Mouse (Mus musculus): ENCODE data around the gene Itk. TPM values are rescaled to one million over a fixed set of nuclear protein-coding genes. Genes with fewer than 3 reads are reported as not detected.
A peak's percentile ranks its signal among the peaks of the same experiment; 100 is the strongest.

Itk gene
- polyA plus RNA-seq, 1 experiment from 2014 or later: 0.22 TPM

DNA sequence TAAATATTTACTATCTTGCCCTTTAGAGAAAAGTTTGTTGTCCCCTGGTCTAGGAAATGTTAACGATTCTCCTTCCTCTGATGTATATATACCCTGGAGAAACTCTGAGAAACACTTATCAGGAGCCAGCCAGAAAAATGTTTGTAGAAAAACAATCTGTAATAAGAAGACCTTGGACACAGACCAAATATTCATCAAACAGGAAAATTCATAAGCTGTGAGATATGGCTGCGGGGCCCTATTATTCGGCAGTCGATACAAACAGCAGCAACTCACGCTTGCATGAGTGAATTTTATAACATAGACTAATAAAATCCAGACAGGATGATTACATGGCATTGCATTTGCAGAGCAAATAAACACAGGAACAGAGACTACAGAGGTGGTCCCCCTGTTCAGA lies 29.5 kb upstream of the Itk start:
- no peaks in the 10 kb centered on the region for H3K27me3 ChIP-seq (ENCODE audit: control insufficient read depth, insufficient read depth, low read length)
- H3K4me1 ChIP-seq (ENCODE audit: control insufficient read depth, insufficient read depth, low read length): no peaks in the 10 kb centered on the region
- no peak overlapping the region for H3K4me2 ChIP-seq (replicated peaks; ENCODE audit: low read depth, low read length)
- H3K4me3 ChIP-seq (ENCODE audit: low read depth, low read length): no peak overlapping the region
- no peak for ATAC-seq (ENCODE audit: insufficient number of reproducible peaks, insufficient read depth, low FRiP score, low read depth)
- H3K9me3 ChIP-seq (ENCODE audit: control insufficient read depth, low read depth, low read length): no peaks in the 10 kb centered on the region
- WGBS: 76% methylated on average over 5 of the region's 5 CpGs
- H3K9ac ChIP-seq (replicated peaks; ENCODE audit: low read depth, low read length): no peak overlapping the region
- no peaks in the 10 kb centered on the region for H3K36me3 ChIP-seq (ENCODE audit: control insufficient read depth, insufficient read depth, low read length)
- no peak overlapping the region for H3K27ac ChIP-seq (ENCODE audit: low read length)

DNA sequence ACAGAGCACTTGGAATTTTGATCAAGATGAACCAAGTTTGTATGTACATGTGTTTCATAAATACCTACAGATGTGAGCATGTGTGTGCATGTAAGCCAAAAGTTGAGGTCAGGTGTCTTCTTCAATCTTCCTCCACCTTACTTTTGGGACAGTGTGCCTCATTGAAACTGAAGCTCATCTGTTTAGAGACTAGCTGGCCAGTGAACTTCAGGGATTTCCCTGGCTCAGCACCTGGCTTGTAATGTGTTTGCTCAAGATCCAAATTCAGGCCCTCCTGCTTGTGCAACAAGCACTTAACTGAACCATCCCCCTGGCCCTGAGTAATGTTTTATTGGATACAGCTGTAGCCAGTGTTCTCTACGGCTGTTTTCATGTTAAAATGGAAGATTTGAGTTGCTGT lies 29.1 kb upstream of the Itk start:
- H3K27me3 ChIP-seq (ENCODE audit: control insufficient read depth, insufficient read depth, low read length): no peaks in the 10 kb centered on the region
- no peaks in the 10 kb centered on the region for H3K9me3 ChIP-seq (ENCODE audit: control insufficient read depth, low read depth, low read length)
- ATAC-seq (ENCODE audit: insufficient number of reproducible peaks, insufficient read depth, low FRiP score, low read depth): no peak
- H3K27ac ChIP-seq (ENCODE audit: low read length): no peak overlapping the region
- no peak overlapping the region for H3K4me3 ChIP-seq (ENCODE audit: low read depth, low read length)
- H3K9ac ChIP-seq (replicated peaks; ENCODE audit: low read depth, low read length): no peak overlapping the region
- no peaks in the 10 kb centered on the region for H3K4me1 ChIP-seq (ENCODE audit: control insufficient read depth, insufficient read depth, low read length)
- no peak overlapping the region for H3K4me2 ChIP-seq (replicated peaks; ENCODE audit: low read depth, low read length)
- no peaks in the 10 kb centered on the region for H3K36me3 ChIP-seq (ENCODE audit: control insufficient read depth, insufficient read depth, low read length)
- 43% methylated on average over 1 of the region's 1 CpGs for WGBS

DNA sequence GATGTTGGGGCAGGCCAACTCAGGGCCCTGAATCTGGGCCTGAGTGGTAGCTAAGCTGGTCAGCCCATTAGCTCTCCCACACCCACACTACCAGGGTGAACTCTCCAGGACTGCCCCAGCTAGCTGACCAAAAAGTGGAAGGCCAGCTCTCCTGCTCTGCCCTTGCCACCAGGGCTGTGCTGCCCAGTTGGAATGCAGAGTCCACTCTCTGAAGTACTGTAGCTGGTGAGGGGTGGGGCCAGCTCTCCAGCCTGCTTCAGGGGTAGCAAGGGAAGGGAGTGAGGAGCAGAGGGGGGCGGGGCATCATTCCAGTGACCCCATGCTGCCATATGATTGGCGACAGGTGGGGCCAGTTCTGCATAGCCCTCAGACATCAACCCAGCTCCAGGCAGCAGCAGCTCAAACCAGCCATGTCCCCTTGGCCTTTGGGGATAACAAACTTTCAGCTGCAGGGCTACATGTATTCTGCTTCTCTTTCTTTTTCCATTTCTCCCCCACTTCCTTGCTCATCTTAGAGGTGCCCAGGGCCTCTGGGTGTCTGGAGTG lies 20.8 kb upstream of the Itk start:
- Histone ChIP-seq H3K9ac (replicated peaks; ENCODE audit: low read depth, low read length) (no peak overlapping the region), H3K36me3 (ENCODE audit: control insufficient read depth, insufficient read depth, low read length) (no peaks in the 10 kb centered on the region), H3K27me3 (ENCODE audit: control insufficient read depth, insufficient read depth, low read length) (no peaks in the 10 kb centered on the region), H3K4me2 (replicated peaks; ENCODE audit: low read depth, low read length) (no peak overlapping the region), H3K4me3 (ENCODE audit: low read depth, low read length) (no peak overlapping the region), H3K9me3 (ENCODE audit: control insufficient read depth, low read depth, low read length) (no peaks in the 10 kb centered on the region), H3K27ac (ENCODE audit: low read length) (no peak overlapping the region), H3K4me1 (ENCODE audit: control insufficient read depth, insufficient read depth, low read length) (no peaks in the 10 kb centered on the region)
- peak; percentile 42; the same call in 1 of the 2 replicates for ATAC-seq (ENCODE audit: insufficient number of reproducible peaks, insufficient read depth, low FRiP score, low read depth)
- 58% methylated on average over 2 of the region's 2 CpGs for WGBS

DNA sequence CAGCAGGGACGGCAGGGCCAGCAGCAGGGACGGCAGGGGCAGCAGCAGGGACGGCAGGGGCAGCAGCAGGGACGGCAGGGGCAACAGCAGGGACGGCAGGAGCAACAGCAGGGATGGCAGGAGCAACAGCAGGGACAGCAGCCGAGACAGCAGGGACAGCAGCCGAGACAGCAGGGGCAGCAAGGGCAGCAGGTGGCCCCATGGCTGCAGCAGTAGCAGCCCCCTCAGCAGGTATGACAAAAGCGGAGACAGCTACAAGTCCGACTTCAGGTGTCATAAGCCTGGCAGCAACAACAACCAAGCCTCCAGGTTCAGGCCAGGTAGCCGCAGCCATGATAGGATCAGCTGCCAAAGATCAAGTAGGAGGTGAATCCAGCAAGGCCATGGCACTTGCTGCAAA lies 17.4 kb upstream of the Itk start:
- Histone ChIP-seq H3K9ac (replicated peaks; ENCODE audit: low read depth, low read length) (no peak overlapping the region), H3K27ac (ENCODE audit: low read length) (no peak overlapping the region), H3K9me3 (ENCODE audit: control insufficient read depth, low read depth, low read length) (no peaks in the 10 kb centered on the region), H3K27me3 (ENCODE audit: control insufficient read depth, insufficient read depth, low read length) (no peaks in the 10 kb centered on the region), H3K4me1 (ENCODE audit: control insufficient read depth, insufficient read depth, low read length) (no peaks in the 10 kb centered on the region), H3K4me3 (ENCODE audit: low read depth, low read length) (no peak overlapping the region), H3K36me3 (ENCODE audit: control insufficient read depth, insufficient read depth, low read length) (no peaks in the 10 kb centered on the region), H3K4me2 (replicated peaks; ENCODE audit: low read depth, low read length) (no peak overlapping the region)
- ATAC-seq (ENCODE audit: insufficient number of reproducible peaks, insufficient read depth, low FRiP score, low read depth): no peak
- WGBS: 36% methylated on average over 10 of the region's 10 CpGs

DNA sequence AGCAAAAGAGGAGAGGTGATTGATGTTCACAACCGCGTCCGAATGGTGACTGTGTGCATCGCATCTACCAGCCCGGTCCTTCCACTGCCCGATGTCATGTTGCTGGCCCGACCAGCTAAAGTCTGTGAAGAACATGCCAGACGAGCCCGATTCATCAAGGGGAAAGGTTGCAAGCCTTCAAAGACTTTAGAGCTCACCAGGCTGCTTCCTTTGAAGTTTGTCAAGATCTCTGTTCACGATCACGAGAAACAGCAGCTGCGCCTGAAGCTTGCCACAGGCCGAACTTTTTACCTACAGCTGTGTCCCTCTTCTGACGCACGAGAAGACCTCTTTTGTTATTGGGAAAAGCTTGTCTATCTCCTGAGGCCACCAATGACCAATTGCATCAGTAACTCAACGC lies 15.7 kb upstream of the Itk start:
- Histone ChIP-seq H3K9me3 (ENCODE audit: control insufficient read depth, low read depth, low read length) (no peaks in the 10 kb centered on the region), H3K4me2 (replicated peaks; ENCODE audit: low read depth, low read length) (no peak overlapping the region), H3K4me1 (ENCODE audit: control insufficient read depth, insufficient read depth, low read length) (no peaks in the 10 kb centered on the region), H3K27ac (ENCODE audit: low read length) (no peak overlapping the region), H3K9ac (replicated peaks; ENCODE audit: low read depth, low read length) (no peak overlapping the region), H3K4me3 (ENCODE audit: low read depth, low read length) (no peak overlapping the region), H3K27me3 (ENCODE audit: control insufficient read depth, insufficient read depth, low read length) (no peaks in the 10 kb centered on the region), H3K36me3 (ENCODE audit: control insufficient read depth, insufficient read depth, low read length) (no peaks in the 10 kb centered on the region)
- 75% methylated on average over 16 of the region's 16 CpGs for WGBS
- no peak for ATAC-seq (ENCODE audit: insufficient number of reproducible peaks, insufficient read depth, low FRiP score, low read depth)

DNA sequence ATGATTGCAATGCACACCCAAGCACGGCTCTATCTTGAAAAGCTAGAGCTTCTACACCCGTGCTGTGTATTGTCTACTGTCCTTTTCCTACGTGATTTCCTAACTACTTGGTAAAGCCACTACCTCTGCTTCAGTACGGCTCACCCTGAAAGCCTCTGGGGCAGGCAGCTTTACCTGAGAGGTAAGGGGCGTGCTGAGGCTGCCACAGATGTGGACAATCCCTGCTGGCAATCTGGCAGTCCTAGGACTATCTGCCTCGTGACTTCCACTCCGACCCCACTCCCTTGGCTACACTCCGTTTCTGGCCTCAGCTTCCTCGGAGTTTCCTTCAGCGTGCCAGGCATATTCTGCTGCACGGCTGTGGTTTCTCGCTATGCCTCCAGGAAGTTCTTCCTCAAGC lies 12.2 kb upstream of the Itk start:
- Histone ChIP-seq H3K4me2 (replicated peaks; ENCODE audit: low read depth, low read length) (no peak overlapping the region), H3K27me3 (ENCODE audit: control insufficient read depth, insufficient read depth, low read length) (no peaks in the 10 kb centered on the region), H3K4me3 (ENCODE audit: low read depth, low read length) (no peak overlapping the region), H3K9me3 (ENCODE audit: control insufficient read depth, low read depth, low read length) (no peaks in the 10 kb centered on the region), H3K27ac (ENCODE audit: low read length) (no peak overlapping the region), H3K9ac (replicated peaks; ENCODE audit: low read depth, low read length) (no peak overlapping the region), H3K4me1 (ENCODE audit: control insufficient read depth, insufficient read depth, low read length) (no peaks in the 10 kb centered on the region), H3K36me3 (ENCODE audit: control insufficient read depth, insufficient read depth, low read length) (no peaks in the 10 kb centered on the region)
- 58% methylated on average over 12 of the region's 12 CpGs for WGBS
- no peak; the same call in 1 of the 2 replicates for ATAC-seq (ENCODE audit: insufficient number of reproducible peaks, insufficient read depth, low FRiP score, low read depth)

DNA sequence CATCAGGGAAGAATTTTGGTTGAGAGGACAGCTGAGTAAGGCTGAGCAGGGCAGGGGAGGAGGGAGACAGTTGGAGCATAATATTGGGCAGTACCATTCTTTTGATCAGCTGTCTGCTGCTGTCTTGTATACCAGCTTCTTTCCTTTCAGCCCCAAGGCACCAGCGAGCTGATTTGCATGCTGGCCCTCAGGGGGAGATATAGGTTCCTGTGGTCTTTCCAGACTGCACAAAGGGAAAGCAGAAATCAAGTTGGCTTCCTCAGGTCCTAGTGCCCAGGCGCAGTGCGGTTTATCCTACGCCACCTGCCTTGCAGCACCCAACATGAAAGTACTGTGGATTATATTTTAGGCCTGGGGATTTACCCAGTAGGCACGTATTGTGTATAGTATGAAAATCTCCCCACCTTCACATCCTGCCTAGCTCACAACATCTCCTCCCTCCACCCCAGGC lies 9.6 kb upstream of the Itk start:
- Histone ChIP-seq H3K27me3 (ENCODE audit: control insufficient read depth, insufficient read depth, low read length) (no peaks in the 10 kb centered on the region), H3K27ac (ENCODE audit: low read length) (no peak overlapping the region), H3K4me1 (ENCODE audit: control insufficient read depth, insufficient read depth, low read length) (no peaks in the 10 kb centered on the region), H3K4me2 (replicated peaks; ENCODE audit: low read depth, low read length) (no peak overlapping the region), H3K4me3 (ENCODE audit: low read depth, low read length) (no peak overlapping the region), H3K9me3 (ENCODE audit: control insufficient read depth, low read depth, low read length) (no peaks in the 10 kb centered on the region), H3K9ac (replicated peaks; ENCODE audit: low read depth, low read length) (no peak overlapping the region), H3K36me3 (ENCODE audit: control insufficient read depth, insufficient read depth, low read length) (no peaks in the 10 kb centered on the region)
- no peak for ATAC-seq (ENCODE audit: insufficient number of reproducible peaks, insufficient read depth, low FRiP score, low read depth)
- 63% methylated on average over 5 of the region's 5 CpGs for WGBS

DNA sequence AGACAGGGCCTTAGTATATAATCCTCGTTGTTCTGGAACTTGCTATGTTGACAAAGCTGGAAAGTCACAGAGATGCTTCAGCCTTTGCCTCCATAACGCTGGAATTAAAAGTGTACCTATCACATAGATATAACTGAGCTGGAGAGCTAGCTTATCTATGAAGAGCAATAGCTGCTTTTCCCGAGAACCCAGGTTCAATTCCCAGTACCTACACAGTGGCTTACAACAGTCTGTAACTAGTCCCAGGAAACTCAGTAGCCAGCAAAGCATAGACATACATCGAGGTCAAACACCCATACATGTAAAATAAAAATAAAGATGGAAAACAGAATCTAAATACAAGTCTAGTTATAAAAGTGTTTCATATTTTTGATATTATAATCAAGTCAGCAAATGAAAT lies 9.2 kb upstream of the Itk start:
- no peak overlapping the region for H3K9ac ChIP-seq (replicated peaks; ENCODE audit: low read depth, low read length)
- H3K27ac ChIP-seq (ENCODE audit: low read length): no peak overlapping the region
- no peak for ATAC-seq (ENCODE audit: insufficient number of reproducible peaks, insufficient read depth, low FRiP score, low read depth)
- H3K4me2 ChIP-seq (replicated peaks; ENCODE audit: low read depth, low read length): no peak overlapping the region
- no peaks in the 10 kb centered on the region for H3K4me1 ChIP-seq (ENCODE audit: control insufficient read depth, insufficient read depth, low read length)
- 87% methylated on average over 4 of the region's 4 CpGs for WGBS
- H3K27me3 ChIP-seq (ENCODE audit: control insufficient read depth, insufficient read depth, low read length): no peaks in the 10 kb centered on the region
- H3K4me3 ChIP-seq (ENCODE audit: low read depth, low read length): no peak overlapping the region
- H3K36me3 ChIP-seq (ENCODE audit: control insufficient read depth, insufficient read depth, low read length): no peaks in the 10 kb centered on the region
- no peaks in the 10 kb centered on the region for H3K9me3 ChIP-seq (ENCODE audit: control insufficient read depth, low read depth, low read length)

DNA sequence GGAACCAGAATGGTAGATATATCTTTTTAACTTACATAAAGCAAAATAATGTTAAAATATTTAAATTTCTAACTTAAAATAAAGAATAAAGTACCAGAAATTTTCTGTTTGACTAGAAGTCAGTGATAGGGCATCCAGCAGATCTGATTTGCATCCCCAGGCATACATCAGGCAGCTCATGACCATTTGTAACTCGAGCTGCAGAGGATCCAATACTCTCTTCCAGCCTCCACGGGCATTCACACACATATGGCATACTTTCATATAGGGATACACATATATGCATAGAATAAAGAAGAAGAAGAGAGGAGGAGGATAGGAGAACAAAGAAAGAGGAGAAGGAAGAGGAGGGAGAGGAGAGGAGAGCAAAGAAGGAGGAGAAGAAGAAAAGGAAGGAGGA lies 8.6 kb upstream of the Itk start:
- no peaks in the 10 kb centered on the region for H3K9me3 ChIP-seq (ENCODE audit: control insufficient read depth, low read depth, low read length)
- 36% methylated on average over 2 of the region's 2 CpGs for WGBS
- no peak overlapping the region for H3K27ac ChIP-seq (ENCODE audit: low read length)
- no peak overlapping the region for H3K4me3 ChIP-seq (ENCODE audit: low read depth, low read length)
- no peaks in the 10 kb centered on the region for H3K36me3 ChIP-seq (ENCODE audit: control insufficient read depth, insufficient read depth, low read length)
- no peak overlapping the region for H3K9ac ChIP-seq (replicated peaks; ENCODE audit: low read depth, low read length)
- no peak for ATAC-seq (ENCODE audit: insufficient number of reproducible peaks, insufficient read depth, low FRiP score, low read depth)
- no peaks in the 10 kb centered on the region for H3K27me3 ChIP-seq (ENCODE audit: control insufficient read depth, insufficient read depth, low read length)
- no peaks in the 10 kb centered on the region for H3K4me1 ChIP-seq (ENCODE audit: control insufficient read depth, insufficient read depth, low read length)
- H3K4me2 ChIP-seq (replicated peaks; ENCODE audit: low read depth, low read length): no peak overlapping the region

All from stomach, embryonic 14.5 days (tissue).